Mouse (Mus musculus) embryonic facial prominence, embryonic 12.5 days (tissue): ENCODE measurements around the gene Rnf41. TPM values are rescaled to one million over a fixed set of nuclear protein-coding genes. Genes with fewer than 3 reads are reported as not detected.

Source experiments
- ATAC-seq: fragments of 200-750 bp; cut with Nextera tagmentation; 2 replicates; pipeline ENCODE4 v1.8.0; 2017; ENCODE audit not compliant: insufficient number of reproducible peaks, insufficient read depth, low FRiP score, low TSS enrichment
- H3K27ac ChIP-seq: fragments of 300-500 bp; sonication (generic); 2 replicates; pipeline ENCODE4 v1.5.1; 2016; ENCODE audit warnings: mild to moderate bottlenecking
- H3K27me3 ChIP-seq: fragments of 300-500 bp; sonication (generic); 2 replicates; pipeline ENCODE4 v1.6.1; 2016; ENCODE audit warnings: mild to moderate bottlenecking, moderate library complexity
- H3K36me3 ChIP-seq: fragments of 300-500 bp; sonication (generic); 2 replicates; pipeline ENCODE4 v1.6.1; 2016; ENCODE audit warnings: mild to moderate bottlenecking
- H3K4me1 ChIP-seq: fragments of 300-500 bp; sonication (generic); 2 replicates; pipeline ENCODE4 v1.6.1; 2016
- H3K4me2 ChIP-seq: fragments of 300-500 bp; sonication (generic); replicated peaks from 2 replicates; pipeline ENCODE4 v1.6.1; 2016; ENCODE audit warnings: mild to moderate bottlenecking, moderate library complexity
- H3K4me3 ChIP-seq: fragments of 300-500 bp; sonication (generic); 2 replicates; pipeline ENCODE4 v1.5.1; 2016; ENCODE audit warnings: mild to moderate bottlenecking
- H3K9ac ChIP-seq: fragments of 300-500 bp; sonication (generic); 2 replicates; pipeline ENCODE4 v1.6.1; 2016; ENCODE audit warnings: mild to moderate bottlenecking, moderate library complexity
- H3K9me3 ChIP-seq: fragments of 300-500 bp; sonication (generic); 2 replicates; pipeline ENCODE4 v1.6.1; 2016; ENCODE audit warnings: mild to moderate bottlenecking, moderate library complexity
- WGBS: fragments of 180-500 bp; shearing (Covaris S2); methylation state at CpG from one replicate; pipeline ENCODE4 v1.1.7; 2016; 5-methylcytosine and 5-hydroxymethylcytosine counted together
- polyA plus RNA-seq: library from polyadenylated mRNA; unstranded; fragments of >200 nt; fragmentation: Nextera tagmentation; extraction: Ambion mirVana; gene quantifications from 2 replicates; pipeline ENCODE4 v1.2.1, GENCODE M21; 2016

Gene Rnf41
- polyA plus RNA-seq, 1 experiment from 2014 or later, result 44.5 TPM

DNA sequence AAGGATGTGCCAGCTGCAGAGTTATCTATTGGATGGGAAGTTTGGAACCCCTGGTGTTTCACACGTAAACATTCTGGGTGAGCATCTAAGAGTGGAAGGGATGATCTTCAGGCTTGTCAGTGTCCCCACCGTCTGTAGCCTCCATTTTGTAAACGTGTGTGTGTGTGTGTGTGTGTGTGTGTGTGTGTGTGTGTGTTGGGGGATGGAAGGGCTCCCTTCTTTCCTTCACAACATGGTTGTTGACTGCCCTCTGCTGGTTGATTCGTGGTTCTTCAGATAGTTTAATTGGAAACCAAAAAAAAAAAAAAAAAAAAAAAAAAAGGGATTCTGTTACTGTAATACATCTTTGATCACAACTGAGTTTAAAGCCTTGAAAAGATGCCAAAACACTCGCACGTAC is 43.8 kb downstream of the Rnf41 start:
- H3K9me3 ChIP-seq, result no peaks in the 10 kb centered on the region
- H3K4me1 ChIP-seq, result peaks cover 2% of the 10 kb centered on the region
- H3K4me3 ChIP-seq, result no peak overlapping the region
- no peak overlapping the region for H3K9ac ChIP-seq
- H3K36me3 ChIP-seq, result no peaks in the 10 kb centered on the region
- H3K27me3 ChIP-seq, result no peaks in the 10 kb centered on the region
- peak overlapping the region; percentile 37 for H3K4me2 ChIP-seq
- WGBS, result 3% methylated on average over 6 of the region's 6 CpGs
- no peak for ATAC-seq
- no peak overlapping the region for H3K27ac ChIP-seq

GRCm38 (mm10) chr10:128457676-128458075 is 46.2 kb downstream of the Rnf41 start:
- Histone ChIP-seq H3K4me2 (no peak overlapping the region), H3K9ac (no peak overlapping the region), H3K9me3 (no peaks in the 10 kb centered on the region), H3K27me3 (no peaks in the 10 kb centered on the region), H3K4me1 (peaks cover 11% of the 10 kb centered on the region), H3K27ac (no peak overlapping the region), H3K36me3 (peaks cover 8% of the 10 kb centered on the region), H3K4me3 (no peak overlapping the region)
- WGBS, result 82% methylated on average over 6 of the region's 6 CpGs
- ATAC-seq, result no peak

DNA sequence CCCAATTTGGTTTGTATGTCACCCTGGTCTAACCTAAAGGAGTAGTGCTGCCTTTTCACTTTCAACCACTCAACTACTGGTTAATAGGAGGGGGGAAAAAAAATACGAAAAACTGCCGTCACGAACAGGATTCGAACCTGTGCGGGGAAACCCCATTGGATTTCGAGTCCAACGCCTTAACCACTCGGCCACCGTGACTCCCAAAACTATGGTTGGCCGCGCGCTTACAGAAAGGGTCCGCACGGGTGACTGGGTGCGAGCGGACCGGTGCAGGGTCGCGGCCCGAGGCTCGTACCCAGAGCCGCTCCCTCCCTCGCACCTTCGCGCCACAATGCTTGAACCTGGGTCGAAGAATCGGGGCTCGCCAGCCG is 46.9 kb downstream of the Rnf41 start:
- 0% methylated on average over 29 of the region's 29 CpGs for WGBS

DNA sequence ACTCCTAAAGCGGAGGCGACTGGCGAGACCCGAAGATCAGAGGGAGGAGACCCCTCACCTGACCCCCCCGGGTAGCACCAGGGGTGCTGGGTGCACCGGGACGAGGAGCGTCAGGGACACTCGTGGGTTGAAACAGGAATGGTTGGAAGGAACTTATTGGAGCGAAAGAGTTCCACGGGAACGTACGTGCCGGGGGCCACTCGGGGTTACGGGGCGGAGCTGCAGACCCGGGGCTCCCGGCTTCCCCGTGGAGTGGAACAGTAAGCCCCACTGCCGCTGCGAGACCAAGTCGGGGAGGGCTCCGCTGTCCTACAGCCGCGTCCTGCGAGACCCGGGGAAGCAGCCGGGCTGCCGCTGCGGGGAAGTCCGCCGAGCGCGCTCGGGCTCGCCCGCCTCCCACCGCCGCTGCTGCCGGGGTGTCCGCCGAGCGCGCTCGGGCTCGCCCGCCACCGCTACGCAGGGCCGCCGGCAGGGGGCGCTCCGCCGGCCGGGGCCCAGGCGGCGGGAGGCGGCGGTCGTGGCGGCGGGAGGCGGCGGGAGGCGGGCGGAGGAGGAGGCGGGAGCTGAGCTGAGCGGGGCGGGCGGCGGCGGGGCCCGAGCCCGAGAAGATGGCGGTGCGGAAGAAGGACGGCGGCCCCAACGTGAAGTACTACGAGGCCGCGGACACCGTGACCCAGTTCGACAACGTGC is 47.4 kb downstream of the Rnf41 start, which contains the start of gene Smarcc2:
Gene Smarcc2, plus strand, starts transcription at position 530 of the 690 bp plus-strand sequence.
- no peaks in the 10 kb centered on the region for H3K27me3 ChIP-seq
- H3K4me3 ChIP-seq, result peak within 1 kb of the TSS; percentile 94
- peaks cover 20% of the 10 kb centered on the region for H3K36me3 ChIP-seq
- peak within 1 kb of the TSS; percentile 85 for H3K4me2 ChIP-seq
- peak; percentile 28 for ATAC-seq
- H3K9me3 ChIP-seq, result no peaks in the 10 kb centered on the region
- H3K27ac ChIP-seq, result peak within 1 kb of the TSS; percentile 96
- peak within 1 kb of the TSS; percentile 98 for H3K9ac ChIP-seq
- under 1% methylated on average over 66 of the region's 86 CpGs for WGBS
- H3K4me1 ChIP-seq, result peaks cover 11% of the 10 kb centered on the region

More for the DNA sequence above, 46.9 kb downstream of the Rnf41 start:
- peak; percentile 45 for ATAC-seq
- Histone ChIP-seq H3K4me3 (peak overlapping the region; percentile 94), H3K9me3 (no peaks in the 10 kb centered on the region), H3K27ac (peak overlapping the region; percentile 96), H3K27me3 (no peaks in the 10 kb centered on the region), H3K9ac (peak overlapping the region; percentile 98), H3K4me1 (peaks cover 11% of the 10 kb centered on the region), H3K4me2 (peak overlapping the region; percentile 85), H3K36me3 (peaks cover 15% of the 10 kb centered on the region)

DNA sequence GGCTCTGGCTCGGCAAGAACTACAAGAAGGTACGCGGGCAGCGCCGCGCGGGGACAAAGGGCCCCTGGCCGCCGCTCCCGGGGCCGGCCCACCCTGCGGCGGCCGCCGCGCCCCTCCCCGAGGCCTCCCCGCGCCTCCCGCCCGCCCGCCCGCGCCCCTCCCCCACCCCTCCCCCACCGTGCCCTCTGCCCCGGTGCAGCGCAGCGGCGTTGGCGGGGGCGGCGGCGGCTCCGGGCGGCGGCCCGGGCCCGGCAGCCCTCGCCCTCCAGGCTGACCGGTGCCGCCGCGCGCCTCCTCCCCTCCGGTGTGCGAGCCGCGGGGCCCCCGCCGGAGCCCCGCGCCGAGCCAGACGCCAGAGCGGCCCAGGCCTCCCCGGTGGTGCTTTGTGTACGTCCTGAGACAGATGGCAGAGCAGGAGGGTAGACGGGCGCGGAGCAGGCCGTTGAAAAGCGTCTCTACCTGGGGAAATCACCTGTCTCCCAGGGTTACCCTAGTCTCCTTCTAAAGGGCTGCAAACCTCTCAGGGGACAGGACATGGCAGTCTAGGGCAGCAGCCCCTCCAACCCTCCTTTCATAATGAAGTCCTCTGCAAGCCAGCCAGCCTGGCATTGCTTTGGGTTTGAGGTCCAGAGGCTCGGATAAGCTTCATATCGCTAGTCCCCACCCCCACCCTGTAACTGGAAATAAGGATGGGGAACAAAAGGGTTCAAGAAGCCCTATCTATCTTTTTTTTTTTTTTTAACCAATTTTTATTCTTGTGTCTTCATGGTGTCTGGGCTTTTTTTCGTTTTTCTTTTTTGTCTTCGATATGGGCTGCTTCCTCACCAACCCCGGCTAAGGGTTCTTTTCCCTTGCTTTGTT is 48.2 kb downstream of the Rnf41 start:
- Histone ChIP-seq H3K9me3 (no peaks in the 10 kb centered on the region), H3K36me3 (peaks cover 28% of the 10 kb centered on the region), H3K9ac (peak overlapping the region; percentile 98), H3K27me3 (no peaks in the 10 kb centered on the region), H3K27ac (peak overlapping the region; percentile 96), H3K4me3 (peak overlapping the region; percentile 94), H3K4me1 (peaks cover 11% of the 10 kb centered on the region), H3K4me2 (peak overlapping the region; percentile 85)
- peak; percentile 58 for ATAC-seq
- 1% methylated on average over 49 of the region's 67 CpGs for WGBS

GRCm38 (mm10) chr10:128460270-128460630 is 48.8 kb downstream of the Rnf41 start:
- Histone ChIP-seq H3K9ac (peak overlapping the region; percentile 98), H3K9me3 (no peaks in the 10 kb centered on the region), H3K4me1 (peaks cover 11% of the 10 kb centered on the region), H3K36me3 (peaks cover 33% of the 10 kb centered on the region), H3K4me3 (peak overlapping the region; percentile 94), H3K4me2 (peak overlapping the region; percentile 85), H3K27ac (peak overlapping the region; percentile 96; the same call in 1 of the 2 replicates), H3K27me3 (no peaks in the 10 kb centered on the region)
- ATAC-seq, result no peak
- 0% methylated on average over 5 of the region's 5 CpGs for WGBS

DNA sequence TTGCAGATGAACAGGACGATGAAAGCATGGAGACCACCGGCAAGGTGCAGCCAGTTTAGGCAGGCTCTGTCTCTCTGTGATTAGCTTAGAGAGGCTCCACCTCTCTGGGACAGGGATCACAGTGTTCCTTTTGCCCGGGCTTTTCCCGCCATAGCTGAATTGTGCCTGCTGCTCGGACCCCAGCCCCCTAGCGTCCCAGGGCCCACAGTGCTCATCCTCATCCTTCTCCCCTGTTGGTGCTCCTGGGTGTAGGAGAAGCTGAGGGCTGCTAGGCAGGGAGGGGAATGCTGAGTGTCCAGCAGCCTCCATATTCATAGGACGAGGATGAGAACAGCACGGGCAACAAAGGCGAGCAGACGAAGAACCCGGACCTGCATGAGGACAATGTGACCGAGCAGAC is 62.9 kb downstream of the Rnf41 start:
- Histone ChIP-seq H3K27ac (no peak overlapping the region), H3K27me3 (no peaks in the 10 kb centered on the region), H3K36me3 (peaks cover 93% of the 10 kb centered on the region), H3K9me3 (no peaks in the 10 kb centered on the region), H3K4me3 (no peak overlapping the region), H3K4me1 (no peaks in the 10 kb centered on the region), H3K4me2 (no peak overlapping the region), H3K9ac (no peak overlapping the region)
- 91% methylated on average over 12 of the region's 12 CpGs for WGBS
- no peak for ATAC-seq

DNA sequence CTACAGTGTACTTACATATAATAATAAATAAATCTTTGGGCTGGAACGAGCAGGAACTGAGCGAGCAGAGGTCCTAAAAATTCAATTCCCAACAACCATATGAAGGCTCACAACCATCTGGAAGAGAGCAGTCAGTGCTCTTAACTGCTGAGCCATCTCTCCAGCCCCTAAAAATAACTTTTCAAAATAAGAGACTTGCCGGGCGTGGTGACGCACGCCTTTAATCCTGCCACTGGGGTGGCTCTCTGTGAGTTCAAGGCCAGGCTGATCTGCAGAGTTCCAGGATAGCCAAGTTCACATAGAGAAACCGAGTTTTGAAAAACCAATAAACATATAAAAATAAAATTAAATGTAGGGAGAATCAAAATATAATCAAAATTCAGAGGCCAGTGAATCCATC is 74.9 kb downstream of the Rnf41 start:
- H3K27ac ChIP-seq, result no peak overlapping the region
- no peaks in the 10 kb centered on the region for H3K9me3 ChIP-seq
- H3K27me3 ChIP-seq, result no peaks in the 10 kb centered on the region
- ATAC-seq, result no peak
- no peak overlapping the region for H3K4me2 ChIP-seq
- no peak overlapping the region for H3K9ac ChIP-seq
- 91% methylated on average over 7 of the region's 7 CpGs for WGBS
- H3K4me1 ChIP-seq, result peaks cover 7% of the 10 kb centered on the region
- H3K4me3 ChIP-seq, result no peak overlapping the region
- H3K36me3 ChIP-seq, result peaks cover 95% of the 10 kb centered on the region

- no peak for ATAC-seq
- H3K9ac ChIP-seq, result no peak overlapping the region
- peaks cover 84% of the 10 kb centered on the region for H3K36me3 ChIP-seq
- H3K4me2 ChIP-seq, result no peak overlapping the region
- H3K9me3 ChIP-seq, result no peaks in the 10 kb centered on the region
- no peaks in the 10 kb centered on the region for H3K27me3 ChIP-seq
- H3K27ac ChIP-seq, result no peak overlapping the region
- peaks cover 17% of the 10 kb centered on the region for H3K4me1 ChIP-seq
- H3K4me3 ChIP-seq, result no peak overlapping the region
- 93% methylated on average over 22 of the region's 22 CpGs for WGBS
Observed at GRCm38 (mm10) chr10:128487861-128488712, 76.6 kb downstream of the Rnf41 start.

- no peak overlapping the region for H3K4me3 ChIP-seq
Observed at GRCm38 (mm10) chr10:128488776-128489175, 77.3 kb downstream of the Rnf41 start.

GRCm38 (mm10) chr10:128489380-128489779 is 77.9 kb downstream of the Rnf41 start:
- no peak for ATAC-seq
- Histone ChIP-seq H3K4me2 (no peak overlapping the region), H3K36me3 (peaks cover 71% of the 10 kb centered on the region), H3K4me1 (peaks cover 17% of the 10 kb centered on the region), H3K27me3 (no peaks in the 10 kb centered on the region), H3K4me3 (no peak overlapping the region), H3K9ac (no peak overlapping the region), H3K9me3 (no peaks in the 10 kb centered on the region), H3K27ac (peak overlapping the region; percentile 56; the same call in 1 of the 2 replicates)
- WGBS, result 64% methylated on average over 5 of the region's 5 CpGs

More at GRCm38 (mm10) chr10:128488776-128489175, 77.3 kb downstream of the Rnf41 start:
- Histone ChIP-seq H3K36me3 (peaks cover 77% of the 10 kb centered on the region), H3K27ac (no peak overlapping the region), H3K27me3 (no peaks in the 10 kb centered on the region), H3K9me3 (no peaks in the 10 kb centered on the region), H3K4me1 (peaks cover 17% of the 10 kb centered on the region), H3K4me2 (no peak overlapping the region), H3K9ac (no peak overlapping the region)
- WGBS, result 77% methylated on average over 4 of the region's 4 CpGs
- ATAC-seq, result no peak
